Mouse (Mus musculus) MEL-GATA-1-ER (cell line): ENCODE data around the gene Zic1.

ENCODE experiments used
- DNase-seq: peaks from one replicate; pipeline ENCODE4 v3.0.0-alpha.2; 2012; ENCODE audit warnings: low read depth; ENCODE audit errors: extremely low read depth

The Zic1 gene

GRCm38 (mm10) chr9:91384693-91385560 lies 19.3 kb upstream of the Zic1 start:
- no peak for DNase-seq

- DNase-seq: no peak
Observed at GRCm38 (mm10) chr9:91384136-91384500, 18.5 kb upstream of the Zic1 start.

- DNase-seq: no peak
Observed at GRCm38 (mm10) chr9:91383441-91384135, 18.0 kb upstream of the Zic1 start.

GRCm38 (mm10) chr9:91382471-91383255 lies 17.1 kb upstream of the Zic1 start:
- DNase-seq: no peak

- DNase-seq: no peak
Observed at GRCm38 (mm10) chr9:91382111-91382379, 16.4 kb upstream of the Zic1 start.

- DNase-seq: no peak
Observed at GRCm38 (mm10) chr9:91381284-91382110, 15.9 kb upstream of the Zic1 start.

GRCm38 (mm10) chr9:91380458-91380914 lies 14.9 kb upstream of the Zic1 start:
- no peak for DNase-seq

GRCm38 (mm10) chr9:91379781-91380457 lies 14.3 kb upstream of the Zic1 start:
- no peak for DNase-seq

- no peak for DNase-seq
Observed at GRCm38 (mm10) chr9:91379300-91379635, 13.7 kb upstream of the Zic1 start.

GRCm38 (mm10) chr9:91378411-91379299 lies 13.0 kb upstream of the Zic1 start:
- no peak for DNase-seq

- DNase-seq: no peak
Observed at GRCm38 (mm10) chr9:91377873-91378150, 12.2 kb upstream of the Zic1 start.

- DNase-seq: no peak
Observed at GRCm38 (mm10) chr9:91377036-91377872, 11.6 kb upstream of the Zic1 start.

GRCm38 (mm10) chr9:91374665-91375064 lies 9.1 kb upstream of the Zic1 start:
- DNase-seq: no peak

GRCm38 (mm10) chr9:91373811-91374575 lies 8.4 kb upstream of the Zic1 start:
- no peak for DNase-seq

GRCm38 (mm10) chr9:91371608-91372007 lies 6.0 kb upstream of the Zic1 start:
- DNase-seq: no peak

GRCm38 (mm10) chr9:91371011-91371410 lies 5.4 kb upstream of the Zic1 start:
- no peak for DNase-seq

GRCm38 (mm10) chr9:91370191-91370708 lies 4.6 kb upstream of the Zic1 start:
- no peak for DNase-seq
